ENCODE assay signal across 12 mouse cellular contexts in the genomic region with DNA sequence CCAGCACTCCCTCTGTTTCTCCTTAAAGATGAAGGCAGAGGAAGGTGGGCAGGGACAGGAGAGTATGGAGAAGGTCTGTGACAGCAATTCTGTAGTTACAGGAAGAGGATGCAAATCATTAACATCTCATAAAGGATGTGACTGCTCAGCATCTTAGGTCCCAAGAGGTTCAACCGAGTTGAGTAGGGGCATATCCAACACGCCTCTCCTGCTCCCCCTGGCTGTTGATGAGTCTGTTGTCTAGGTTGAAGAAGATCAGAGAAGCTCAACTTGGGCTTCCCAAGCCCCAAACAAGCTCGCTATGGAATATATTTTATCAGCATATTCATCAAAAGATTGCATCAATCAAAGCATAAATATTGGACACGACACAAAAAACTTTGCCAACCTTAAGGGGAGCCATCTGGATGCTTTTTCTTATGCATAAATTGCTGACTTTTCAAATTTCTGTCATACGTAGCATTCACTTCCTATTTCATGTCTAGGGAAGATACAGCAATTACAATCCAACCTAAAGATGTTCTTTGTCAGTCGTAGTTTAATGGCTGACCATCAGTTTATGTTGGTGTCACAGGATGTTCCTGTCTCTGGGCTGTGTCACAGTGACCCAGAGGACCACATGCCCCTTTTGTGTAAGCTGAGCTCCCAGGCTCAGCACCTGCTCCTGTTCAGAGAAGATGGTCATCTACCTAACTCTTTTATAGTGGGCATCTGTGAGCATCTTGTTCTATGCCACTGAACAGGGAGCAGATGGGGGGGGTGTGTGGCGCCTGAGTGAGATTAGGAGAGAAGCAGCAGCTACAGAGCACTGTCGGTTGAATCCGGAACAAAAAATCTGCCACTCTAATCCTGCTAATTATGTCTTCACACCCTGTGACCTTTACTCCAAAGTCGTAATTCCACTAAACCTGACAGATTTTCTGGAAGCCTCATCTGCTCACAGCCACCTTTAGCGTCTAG.
DNase-seq lines count a peak whose midpoint lies in the region; ATAC-seq and TF ChIP-seq lines count a peak whose summit lies in the region.
"Had no signal": no experiment of that assay in that cellular context is flagged by ENCODE, and none has a peak within 500 bp of the region (broad histone marks: within the 10 kb centered on the region; RNA-seq: fewer than 3 reads in every experiment).

No protein-coding gene starts in this region.

- no peaks in the 10 kb centered on the region for H3K27me3 ChIP-seq in heart, adult 2 months (ENCODE audit: control insufficient read depth, insufficient read depth, low read length)
- no peaks in the 10 kb centered on the region for H3K27me3 ChIP-seq in midbrain, postnatal 0 days (ENCODE audit: insufficient read depth, low read length)
- H3K27me3 ChIP-seq in midbrain, embryonic 14.5 days (ENCODE audit: control insufficient read depth, insufficient read depth, low read length), result no peaks in the 10 kb centered on the region
- H3K27me3 ChIP-seq in forebrain, embryonic 15.5 days, result no peaks in the 10 kb centered on the region
- H3K27me3 ChIP-seq: lung, embryonic 15.5 days; neural tube, embryonic 12.5 days had no signal

- peak; percentile 30 for TF ChIP-seq CTCF in heart, adult 2 months (IDR thresholded peaks at IDR 0.05)
- no peak for TF ChIP-seq CTCF in midbrain, postnatal 0 days (IDR thresholded peaks at IDR 0.05)

- 0 out of 2 replicates have a peak, but pooled peaks cover 5% of the 10 kb centered on the region for H3K9me3 ChIP-seq in midbrain, postnatal 0 days (ENCODE audit: low read length)
- H3K9me3 ChIP-seq in midbrain, embryonic 14.5 days (ENCODE audit: control insufficient read depth, low read length), result peaks cover 7% of the 10 kb centered on the region
- H3K9me3 ChIP-seq in forebrain, embryonic 15.5 days, result no peaks in the 10 kb centered on the region

- no peak for TF ChIP-seq EP300 in heart, adult 2 months (IDR thresholded peaks at IDR 0.05; ENCODE audit: insufficient read depth, low read depth, low read length)

- no peak for TF ChIP-seq POLR2A in heart, adult 2 months (IDR thresholded peaks at IDR 0.05; ENCODE audit: insufficient read depth, low read depth, low read length)

- no peak overlapping the region for H3K27ac ChIP-seq in heart, adult 2 months
- H3K27ac ChIP-seq in midbrain, postnatal 0 days (ENCODE audit: low read depth, low read length), result no peak overlapping the region
- no peak overlapping the region for H3K27ac ChIP-seq in midbrain, embryonic 14.5 days (replicated peaks; ENCODE audit: low read depth, low read length)
- H3K27ac ChIP-seq in forebrain, embryonic 15.5 days (replicated peaks), result peak overlapping the region; percentile 81
- H3K27ac ChIP-seq: hindbrain, embryonic 10.5 days; lung, embryonic 15.5 days; neural tube, embryonic 12.5 days had no signal

- H3K4me1 ChIP-seq in heart, adult 2 months (ENCODE audit: control insufficient read depth, insufficient read depth, low read length), result peaks cover 9% of the 10 kb centered on the region
- no peaks in the 10 kb centered on the region for H3K4me1 ChIP-seq in midbrain, postnatal 0 days (ENCODE audit: insufficient read depth, low read length)
- no peaks in the 10 kb centered on the region for H3K4me1 ChIP-seq in midbrain, embryonic 14.5 days (ENCODE audit: control insufficient read depth, insufficient read depth, low read length)
- H3K4me1 ChIP-seq in forebrain, embryonic 15.5 days, result peaks cover 18% of the 10 kb centered on the region
- H3K4me1 ChIP-seq: neural tube, embryonic 12.5 days had no signal

- no peak overlapping the region for H3K4me3 ChIP-seq in heart, adult 2 months
- H3K4me3 ChIP-seq in midbrain, postnatal 0 days (ENCODE audit: low read depth, low read length), result no peak overlapping the region
- no peak overlapping the region for H3K4me3 ChIP-seq in midbrain, embryonic 14.5 days (replicated peaks; ENCODE audit: low read depth, low read length)
- H3K4me3 ChIP-seq in forebrain, embryonic 15.5 days, result no peak overlapping the region
- H3K4me3 ChIP-seq: hindbrain, embryonic 10.5 days; lung, embryonic 15.5 days; neural tube, embryonic 12.5 days had no signal

- no peaks in the 10 kb centered on the region for H3K79me2 ChIP-seq in heart, adult 2 months (replicated peaks; ENCODE audit: control insufficient read depth, insufficient read depth, low read length)

- H3K4me2 ChIP-seq in midbrain, postnatal 0 days (ENCODE audit: low read depth, low read length, poor library complexity, severe bottlenecking), result no peak overlapping the region
- no peak overlapping the region for H3K4me2 ChIP-seq in midbrain, embryonic 14.5 days (ENCODE audit: low read length)
- H3K4me2 ChIP-seq in forebrain, embryonic 15.5 days (replicated peaks), result no peak overlapping the region
- H3K4me2 ChIP-seq: heart, embryonic 11.5 days; liver, embryonic 11.5 days; lung, embryonic 15.5 days had no signal

- H3K9ac ChIP-seq in heart, adult 2 months (ENCODE audit: low read depth, low read length), result no peak overlapping the region
- no peak overlapping the region for H3K9ac ChIP-seq in midbrain, postnatal 0 days (replicated peaks; ENCODE audit: low read length, poor library complexity, severe bottlenecking)
- no peak overlapping the region for H3K9ac ChIP-seq in midbrain, embryonic 14.5 days (replicated peaks; ENCODE audit: low read length)
- H3K9ac ChIP-seq in forebrain, embryonic 15.5 days (replicated peaks), result no peak overlapping the region
- H3K9ac ChIP-seq: lung, embryonic 15.5 days; neural tube, embryonic 12.5 days had no signal

- no peaks in the 10 kb centered on the region for H3K36me3 ChIP-seq in heart, adult 2 months (ENCODE audit: control insufficient read depth, insufficient read depth, low read length)
- no peaks in the 10 kb centered on the region for H3K36me3 ChIP-seq in midbrain, postnatal 0 days (ENCODE audit: insufficient read depth, low read length)
- H3K36me3 ChIP-seq in midbrain, embryonic 14.5 days (ENCODE audit: control insufficient read depth, insufficient read depth, low read length), result no peaks in the 10 kb centered on the region
- no peaks in the 10 kb centered on the region for H3K36me3 ChIP-seq in forebrain, embryonic 15.5 days
- H3K36me3 ChIP-seq: hindbrain, embryonic 10.5 days; lung, embryonic 15.5 days; neural tube, embryonic 12.5 days had no signal

- intact Hi-C loops in heart, adult 2 months (cut with DNase I), result loop anchor here (1.0 to 5.0 kb wide), 3 partner anchors 51 to 500 kb away; no protein-coding TSS in a partner anchor

- no peak for DNase-seq in heart, adult 2 months
- DNase-seq in heart, adult 18-20 months, result no peak
- peak; percentile 62 for DNase-seq in midbrain, postnatal 0 days (ENCODE audit: low spot score)
- no peak for DNase-seq in midbrain, embryonic 14.5 days
- DNase-seq in kidney, adult 8-10 months, result no peak
- DNase-seq in urinary bladder, postnatal 14 days (ENCODE audit: low spot score), result no peak

- no peak for ATAC-seq in midbrain, postnatal 0 days (ENCODE audit: low FRiP score)
- no peak for ATAC-seq in midbrain, embryonic 14.5 days (ENCODE audit: low FRiP score, low TSS enrichment)
- ATAC-seq in forebrain, embryonic 15.5 days (replicated peaks), result peak; percentile 41; the same call in 1 of the 2 replicates

- whole genome bisulfite sequencing in heart, adult 2 months, result 80% methylated on average over 11 of the region's 11 CpGs
- 56% methylated on average over 11 of the region's 11 CpGs for WGBS in midbrain, postnatal 0 days
- 54% methylated on average over 11 of the region's 11 CpGs for WGBS in midbrain, embryonic 14.5 days
- 62% methylated on average over 11 of the region's 11 CpGs for WGBS in forebrain, embryonic 15.5 days
